Mouse (Mus musculus) liver, embryonic 13.5 days (tissue): ENCODE results near the gene Tnks2. TPM values are rescaled to one million over a fixed set of nuclear protein-coding genes. Genes with fewer than 3 reads are reported as not detected.
A peak's percentile ranks its signal among the peaks of the same experiment; 100 is the strongest.

ENCODE experiments used
- ATAC-seq: fragments of 200-750 bp; cut with Nextera tagmentation; 2 replicates; pipeline ENCODE4 v1.8.0; 2017; ENCODE audit warnings: low read depth, mild to moderate bottlenecking, moderate number of reproducible peaks, moderate library complexity
- DNase-seq: peaks from one replicate; pipeline ENCODE4 v3.0.0; 2022
- H3K27ac ChIP-seq: fragments of 300-500 bp; sonication (generic); 2 replicates; pipeline ENCODE4 v1.5.1; 2015; ENCODE audit warnings: moderate library complexity, mild to moderate bottlenecking, inconsistent platforms
- H3K27me3 ChIP-seq: fragments of 300-500 bp; sonication (generic); 2 replicates; pipeline ENCODE4 v1.6.1; 2015; ENCODE audit warnings: mild to moderate bottlenecking, inconsistent platforms
- H3K36me3 ChIP-seq: fragments of 300-500 bp; sonication (generic); 2 replicates; pipeline ENCODE4 v1.6.1; 2015; ENCODE audit warnings: mild to moderate bottlenecking, inconsistent platforms
- H3K4me1 ChIP-seq: fragments of 300-500 bp; sonication (generic); replicated peaks from 2 replicates; pipeline ENCODE4 v1.6.1; 2015; ENCODE audit warnings: inconsistent platforms
- H3K4me2 ChIP-seq: fragments of 300-500 bp; sonication (generic); 2 replicates; pipeline ENCODE4 v1.6.1; 2015; ENCODE audit warnings: inconsistent platforms, mild to moderate bottlenecking, moderate library complexity
- H3K4me3 ChIP-seq: fragments of 300-500 bp; sonication (generic); replicated peaks from 2 replicates; pipeline ENCODE4 v1.5.1; 2015; ENCODE audit warnings: mild to moderate bottlenecking, inconsistent platforms
- H3K9ac ChIP-seq: fragments of 300-500 bp; sonication (generic); 2 replicates; pipeline ENCODE4 v1.6.1; 2015; ENCODE audit warnings: mild to moderate bottlenecking, inconsistent platforms
- H3K9me3 ChIP-seq: fragments of 300-500 bp; sonication (generic); replicated peaks from 2 replicates; pipeline ENCODE4 v1.6.1; 2016; ENCODE audit warnings: inconsistent platforms
- WGBS: fragments of 180-500 bp; shearing (Covaris S2); methylation state at CpG from one replicate; pipeline ENCODE4 v1.1.7; 2015; ENCODE audit not compliant: insufficient replicate concordance; 5-methylcytosine and 5-hydroxymethylcytosine counted together
- polyA plus RNA-seq: library from polyadenylated mRNA; unstranded; fragments of >200 nt; fragmentation: Nextera tagmentation; extraction: Ambion mirVana; gene quantifications from 2 replicates; pipeline ENCODE4 v1.2.1, GENCODE M21; 2015

Gene Tnks2
- polyA plus RNA-seq: 14.5 and 16.3 TPM in 2 replicates

DNA sequence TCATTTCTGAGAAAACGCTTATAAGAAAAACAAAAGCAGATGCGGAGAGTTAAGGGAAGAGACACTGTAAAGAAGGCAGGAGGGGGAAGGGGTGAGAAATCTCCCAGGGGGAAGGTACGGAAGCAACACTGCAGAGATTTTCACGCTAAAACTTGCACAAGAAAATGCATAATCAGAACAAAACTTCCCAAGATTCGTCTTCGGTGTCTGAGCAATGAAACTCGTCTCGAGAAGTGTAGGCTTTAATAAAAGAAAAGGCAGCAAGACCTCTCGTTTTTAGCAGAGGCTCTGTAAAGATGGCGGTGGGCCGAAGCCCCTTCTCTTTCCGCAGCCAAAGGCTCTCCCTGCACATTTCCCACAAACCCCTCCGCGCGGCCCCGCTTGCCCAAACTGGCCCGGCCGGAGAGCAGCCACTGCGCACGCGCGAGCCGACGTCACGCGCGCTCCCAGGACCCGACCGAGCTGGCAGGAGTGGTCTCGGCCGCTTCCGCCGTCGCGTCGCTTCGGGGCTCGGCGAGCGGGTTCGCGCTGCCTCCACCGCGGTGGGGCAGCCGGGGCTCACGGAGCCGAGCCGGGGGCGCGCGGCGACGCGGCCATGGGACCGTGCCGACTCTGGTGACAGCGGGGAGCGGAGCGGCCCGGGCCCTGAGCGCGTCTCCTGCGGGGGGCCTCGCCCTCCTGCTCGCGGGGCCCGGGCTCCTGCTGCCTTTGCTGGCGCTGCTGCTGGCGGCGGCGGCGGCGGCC is at the start of gene Tnks2:
Tnks2 (plus strand) TSS at position 445 of the 744 bp plus-strand sequence.
- Histone ChIP-seq H3K9ac (peak within 1 kb of the TSS; percentile 98), H3K4me1 (peaks cover 35% of the 10 kb centered on the region), H3K4me3 (peak within 1 kb of the TSS; percentile 96), H3K9me3 (no peaks in the 10 kb centered on the region), H3K36me3 (peaks cover 7% of the 10 kb centered on the region; the same call in 1 of the 2 replicates), H3K27ac (peak within 1 kb of the TSS; percentile 92), H3K4me2 (peak within 1 kb of the TSS; percentile 84), H3K27me3 (no peaks in the 10 kb centered on the region)
- DNase-seq (peak; percentile 90), ATAC-seq (peak; percentile 90)
- WGBS: under 1% methylated on average over 73 of the region's 73 CpGs

DNA sequence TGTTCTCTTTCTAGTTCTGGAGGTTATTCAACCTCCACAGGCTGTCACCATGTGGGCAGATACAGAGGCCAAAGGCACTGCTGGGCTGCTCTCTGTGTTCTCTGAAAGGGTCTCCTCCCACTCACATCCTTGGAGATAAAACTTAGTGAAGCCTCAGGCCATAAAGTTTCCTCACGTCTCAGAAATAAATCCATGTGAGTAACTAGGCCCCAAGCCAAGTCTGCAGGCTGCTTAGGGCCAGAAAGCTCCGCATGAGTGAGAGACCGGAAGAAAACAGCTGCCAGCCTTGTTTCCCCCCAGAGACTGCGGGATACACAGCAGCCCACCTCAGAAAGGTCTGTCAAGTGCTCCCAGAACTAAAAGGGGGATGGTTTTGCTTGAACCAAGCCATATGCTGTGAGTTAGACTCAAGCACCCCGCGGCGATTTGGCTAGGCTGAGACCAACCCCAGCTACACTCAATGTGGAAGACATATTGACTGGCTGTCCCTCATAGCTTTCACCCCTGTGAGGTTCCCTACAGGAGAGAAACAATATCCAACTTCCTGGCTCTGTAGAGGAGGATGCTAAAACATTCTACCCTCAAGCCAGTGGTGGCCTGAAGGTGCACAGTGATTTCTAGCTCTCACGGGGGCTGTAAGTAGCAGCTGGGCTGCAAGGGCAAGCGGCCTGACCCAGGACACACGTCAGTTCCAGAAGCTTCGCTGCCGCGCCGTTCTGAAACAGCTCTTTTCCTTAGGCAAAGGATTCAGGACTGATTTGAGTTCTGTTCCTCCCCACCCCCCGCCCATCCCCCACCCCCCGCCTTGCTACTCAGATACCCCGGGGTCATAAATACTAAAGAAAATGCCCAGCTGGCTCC is 43.9 kb upstream of the Tnks2 start:
- no peaks in the 10 kb centered on the region for H3K36me3 ChIP-seq
- DNase-seq (no peak), ATAC-seq (no peak)
- no peaks in the 10 kb centered on the region for H3K4me1 ChIP-seq
- no peak overlapping the region for H3K27ac ChIP-seq
- no peak overlapping the region for H3K9ac ChIP-seq
- 70% methylated on average over 17 of the region's 17 CpGs for WGBS
- H3K4me3 ChIP-seq: no peak overlapping the region
- H3K27me3 ChIP-seq: no peaks in the 10 kb centered on the region
- H3K9me3 ChIP-seq: no peaks in the 10 kb centered on the region
- H3K4me2 ChIP-seq: no peak overlapping the region

DNA sequence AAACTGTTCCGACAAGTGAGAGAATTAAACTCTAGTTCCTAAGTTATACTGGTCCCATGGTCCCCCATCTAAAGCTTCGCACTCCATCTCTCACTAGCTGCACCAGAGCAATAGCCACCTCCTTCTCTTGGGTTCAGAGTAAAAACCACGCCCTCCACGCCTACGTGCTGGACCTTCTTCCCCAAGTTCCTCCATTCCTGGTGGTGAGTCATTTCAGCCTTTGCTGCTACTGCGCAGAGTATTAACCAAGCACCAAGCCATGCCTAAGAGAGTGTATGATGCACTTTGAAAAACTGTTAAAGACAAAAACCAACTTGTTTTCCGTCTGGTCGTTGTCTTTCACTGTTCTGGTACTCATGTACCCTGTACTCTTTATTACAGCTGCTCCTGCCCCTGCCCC is 41.4 kb upstream of the Tnks2 start:
- Histone ChIP-seq H3K9ac (no peak overlapping the region), H3K36me3 (no peaks in the 10 kb centered on the region), H3K4me1 (no peaks in the 10 kb centered on the region; the same call in 1 of the 2 replicates), H3K4me3 (no peak overlapping the region), H3K27ac (no peak overlapping the region), H3K4me2 (no peak overlapping the region), H3K9me3 (no peaks in the 10 kb centered on the region), H3K27me3 (no peaks in the 10 kb centered on the region)
- ATAC-seq (no peak), DNase-seq (no peak)
- WGBS: 62% methylated on average over 8 of the region's 8 CpGs

DNA sequence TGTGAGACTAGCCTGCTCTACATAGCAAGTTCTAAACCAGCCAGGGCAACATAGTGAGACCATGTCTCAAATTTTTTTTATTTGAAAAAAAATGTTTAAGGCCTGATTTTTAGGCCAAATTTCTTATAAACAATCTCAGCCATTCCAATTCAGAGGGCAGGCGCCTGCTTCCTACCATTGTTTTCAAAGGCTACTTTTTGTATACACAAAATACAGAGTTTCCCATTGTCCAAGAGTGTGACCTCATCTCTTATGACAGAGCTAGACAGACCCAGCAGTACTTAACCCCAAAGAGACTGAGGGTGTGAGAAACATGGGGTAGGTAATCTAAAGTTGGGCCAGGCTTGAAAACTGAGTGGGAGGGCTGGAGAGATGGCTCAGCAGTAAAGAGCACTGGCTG is 40.6 kb upstream of the Tnks2 start:
- Histone ChIP-seq H3K4me2 (no peak overlapping the region), H3K9me3 (no peaks in the 10 kb centered on the region), H3K4me3 (no peak overlapping the region), H3K36me3 (no peaks in the 10 kb centered on the region), H3K4me1 (no peaks in the 10 kb centered on the region; the same call in 1 of the 2 replicates), H3K27me3 (no peaks in the 10 kb centered on the region), H3K9ac (no peak overlapping the region), H3K27ac (no peak overlapping the region)
- ATAC-seq: no peak
- 51% methylated on average over 1 of the region's 1 CpGs for WGBS
- no peak for DNase-seq

DNA sequence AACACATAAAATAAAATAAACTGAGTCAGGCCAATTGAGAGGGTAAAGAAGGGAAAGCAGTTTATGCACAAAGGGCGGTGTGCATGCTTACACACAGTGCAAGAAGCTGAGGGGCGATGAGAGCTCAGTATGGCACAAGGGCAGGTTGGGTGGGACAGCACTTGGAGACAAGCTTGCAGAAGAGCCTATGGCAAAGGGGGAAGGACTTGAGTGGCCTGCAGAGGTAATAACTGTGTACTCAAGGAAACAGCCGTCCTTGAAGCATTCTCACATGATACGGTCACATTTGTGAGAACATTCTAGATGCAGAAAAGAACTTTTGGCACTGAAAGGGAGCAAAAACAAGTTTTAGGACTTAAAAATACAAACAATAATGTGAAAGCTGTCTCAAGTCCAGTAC is 40.0 kb upstream of the Tnks2 start:
- ATAC-seq (no peak), DNase-seq (no peak)
- 76% methylated on average over 4 of the region's 4 CpGs for WGBS
- Histone ChIP-seq H3K9ac (no peak overlapping the region), H3K4me3 (no peak overlapping the region), H3K4me1 (no peaks in the 10 kb centered on the region; the same call in 1 of the 2 replicates), H3K36me3 (no peaks in the 10 kb centered on the region), H3K9me3 (no peaks in the 10 kb centered on the region), H3K27ac (no peak overlapping the region), H3K4me2 (no peak overlapping the region), H3K27me3 (no peaks in the 10 kb centered on the region)

DNA sequence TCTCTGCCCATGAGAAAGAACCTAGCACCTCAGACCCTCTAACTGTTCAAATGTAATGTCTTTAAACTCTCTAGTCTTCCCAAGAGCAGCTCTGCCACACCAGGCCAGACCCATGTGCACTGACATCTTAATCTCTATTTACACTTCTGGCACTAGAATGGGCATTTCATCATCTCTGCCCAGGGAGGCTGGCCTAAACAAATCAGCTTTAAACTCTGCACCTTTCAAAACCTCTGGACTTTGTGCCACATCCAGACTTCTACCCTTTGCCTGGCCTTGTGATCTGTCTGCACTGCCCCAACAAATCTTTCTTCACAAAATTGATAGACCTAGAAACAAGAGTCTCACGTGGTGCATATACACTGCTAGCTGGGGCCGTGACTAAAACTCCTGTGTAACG is 38.8 kb upstream of the Tnks2 start:
- DNase-seq (no peak), ATAC-seq (peak; percentile 49)
- Histone ChIP-seq H3K4me1 (peaks cover 6% of the 10 kb centered on the region), H3K4me3 (no peak overlapping the region), H3K9ac (no peak overlapping the region), H3K27ac (peak overlapping the region; percentile 55; the same call in 1 of the 2 replicates), H3K36me3 (no peaks in the 10 kb centered on the region), H3K4me2 (peak overlapping the region; percentile 4; the same call in 1 of the 2 replicates), H3K27me3 (no peaks in the 10 kb centered on the region), H3K9me3 (no peaks in the 10 kb centered on the region)
- WGBS: 54% methylated on average over 3 of the region's 3 CpGs

DNA sequence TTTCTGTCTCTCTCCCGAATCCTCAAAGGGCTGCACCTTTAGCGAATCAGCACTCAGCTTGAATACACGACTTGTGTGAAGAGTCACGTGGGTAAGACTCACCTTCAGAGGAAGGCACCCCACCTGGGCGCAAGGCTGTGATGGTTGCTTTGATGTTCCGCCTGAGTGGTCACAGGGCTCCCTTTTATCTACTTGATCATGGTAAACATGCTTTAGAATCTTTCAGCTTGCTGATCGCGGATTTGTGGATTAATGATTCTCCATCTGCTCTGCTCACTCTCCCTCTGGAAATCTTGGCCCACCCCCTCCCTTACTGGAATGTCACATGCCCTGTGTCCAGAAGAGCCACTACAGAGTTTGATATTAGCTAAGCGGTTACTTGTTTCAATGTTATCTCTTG is 37.1 kb upstream of the Tnks2 start:
- Histone ChIP-seq H3K4me1 (peaks cover 8% of the 10 kb centered on the region), H3K4me3 (no peak overlapping the region), H3K36me3 (no peaks in the 10 kb centered on the region), H3K9ac (no peak overlapping the region), H3K9me3 (no peaks in the 10 kb centered on the region), H3K27me3 (no peaks in the 10 kb centered on the region), H3K27ac (no peak overlapping the region; the same call in 1 of the 2 replicates), H3K4me2 (no peak overlapping the region)
- ATAC-seq (0 out of 2 replicates have a peak, but pooled peaks have one; percentile 11), DNase-seq (no peak)
- WGBS: 64% methylated on average over 9 of the region's 9 CpGs

DNA sequence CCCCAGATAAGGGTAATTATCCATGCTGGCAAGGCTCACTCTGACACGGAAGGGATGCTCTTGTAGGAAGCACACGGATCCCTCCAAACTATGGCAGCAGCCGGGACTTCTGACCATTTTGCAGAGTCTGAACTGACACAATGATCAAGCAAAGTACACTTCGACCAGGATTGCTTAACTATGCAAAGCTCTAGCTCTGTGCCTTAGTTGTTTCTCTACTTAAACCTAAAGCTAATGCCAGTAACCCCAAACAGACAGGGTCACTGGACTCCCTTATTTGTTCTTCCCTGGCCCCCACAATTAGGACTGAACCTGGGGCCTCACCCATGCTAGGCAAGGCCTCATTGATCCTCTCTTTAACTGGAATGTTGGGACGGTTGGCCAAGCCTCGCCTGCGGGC is 33.7 kb upstream of the Tnks2 start:
- H3K4me1 ChIP-seq: peaks cover 8% of the 10 kb centered on the region
- peaks cover 5% of the 10 kb centered on the region; the same call in 1 of the 2 replicates for H3K9me3 ChIP-seq
- no peaks in the 10 kb centered on the region for H3K27me3 ChIP-seq
- H3K4me3 ChIP-seq: no peak overlapping the region
- H3K36me3 ChIP-seq: no peaks in the 10 kb centered on the region
- WGBS: 57% methylated on average over 7 of the region's 7 CpGs
- DNase-seq (no peak), ATAC-seq (0 out of 2 replicates have a peak, but pooled peaks have one; percentile 49)
- no peak overlapping the region for H3K4me2 ChIP-seq
- H3K27ac ChIP-seq: peak overlapping the region; percentile 47
- H3K9ac ChIP-seq: no peak overlapping the region

DNA sequence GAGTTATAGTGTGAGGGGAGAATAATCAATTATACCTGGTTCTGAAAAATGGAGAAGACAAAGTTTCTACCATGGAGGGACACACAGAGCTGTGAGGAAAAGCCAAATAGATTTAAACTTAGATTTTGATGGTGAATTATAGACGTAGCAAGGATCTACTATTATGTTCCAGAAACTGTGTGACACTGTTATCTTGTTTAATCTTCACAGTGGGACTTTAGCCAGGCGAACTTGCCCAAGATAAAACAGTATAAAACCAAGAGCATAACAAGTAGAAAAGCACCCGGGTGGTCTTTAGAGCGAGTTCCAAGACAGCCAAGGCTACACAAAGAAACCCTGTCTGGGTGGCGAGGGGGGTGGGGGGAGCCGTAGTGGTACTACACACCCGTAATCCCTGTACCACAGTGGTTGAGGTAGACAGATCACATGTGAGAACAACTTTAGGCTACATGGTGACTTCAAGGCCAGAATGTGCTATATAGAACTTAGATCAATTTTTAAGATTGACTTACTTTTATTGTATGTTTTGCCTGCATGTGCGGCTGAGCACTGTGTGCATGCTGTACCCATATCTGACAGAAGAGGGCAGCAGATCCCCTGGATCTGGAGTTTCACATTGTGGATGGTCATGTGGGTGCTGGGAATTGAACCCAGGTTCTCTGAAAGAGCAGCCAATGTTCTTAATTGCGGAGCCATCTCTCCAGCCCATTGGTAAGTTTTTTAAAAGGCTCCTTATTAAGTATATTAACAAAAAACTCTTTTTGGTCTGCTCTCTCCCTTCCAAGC is 32.0 kb upstream of the Tnks2 start:
- Histone ChIP-seq H3K27me3 (no peaks in the 10 kb centered on the region), H3K9me3 (peaks cover 5% of the 10 kb centered on the region; the same call in 1 of the 2 replicates), H3K36me3 (no peaks in the 10 kb centered on the region), H3K4me3 (no peak overlapping the region), H3K4me1 (peaks cover 8% of the 10 kb centered on the region), H3K9ac (no peak overlapping the region), H3K4me2 (no peak overlapping the region), H3K27ac (no peak overlapping the region; the same call in 1 of the 2 replicates)
- 79% methylated on average over 9 of the region's 9 CpGs for WGBS
- ATAC-seq (no peak), DNase-seq (no peak)

DNA sequence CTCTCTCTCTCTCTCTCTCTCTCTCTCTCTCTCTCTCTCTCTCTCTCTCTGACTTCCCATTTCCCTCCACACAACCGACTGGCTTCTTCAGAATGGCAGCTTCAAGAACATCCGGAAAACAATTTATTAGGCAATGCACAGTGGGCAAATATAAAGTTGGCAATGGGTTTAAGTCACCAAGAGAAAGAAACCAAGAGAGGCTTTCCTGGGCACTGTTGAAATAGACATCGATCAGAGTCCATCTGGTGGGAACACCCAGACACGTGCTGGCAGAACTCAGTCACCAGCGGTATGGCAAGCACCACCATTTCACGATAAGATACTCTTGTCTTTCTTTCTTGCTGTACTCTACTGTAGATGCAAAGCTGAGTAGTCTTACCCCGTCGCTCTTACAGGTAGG is 30.6 kb upstream of the Tnks2 start:
- Histone ChIP-seq H3K27ac (no peak overlapping the region), H3K9ac (no peak overlapping the region), H3K27me3 (no peaks in the 10 kb centered on the region), H3K4me1 (peaks cover 8% of the 10 kb centered on the region; the same call in 1 of the 2 replicates), H3K4me3 (no peak overlapping the region), H3K36me3 (no peaks in the 10 kb centered on the region), H3K9me3 (peaks cover 5% of the 10 kb centered on the region; the same call in 1 of the 2 replicates), H3K4me2 (no peak overlapping the region)
- 76% methylated on average over 8 of the region's 8 CpGs for WGBS
- ATAC-seq (no peak), DNase-seq (no peak)
